Mouse (Mus musculus) liver, embryonic 12.5 days (tissue): ENCODE measurements around the gene Adcy7. TPM values are rescaled to one million over a fixed set of nuclear protein-coding genes. Genes with fewer than 3 reads are reported as not detected.
A peak's percentile ranks its signal among the peaks of the same experiment; 100 is the strongest.

Experiments used
- ATAC-seq: fragments of 200-750 bp; cut with Nextera tagmentation; 2 replicates; pipeline ENCODE4 v1.8.0; 2017; ENCODE audit warnings: moderate number of reproducible peaks, mild to moderate bottlenecking, moderate library complexity
- H3K27ac ChIP-seq: fragments of 300-500 bp; sonication (generic); 2 replicates; pipeline ENCODE4 v1.5.1; 2016; ENCODE audit warnings: mild to moderate bottlenecking
- H3K27me3 ChIP-seq: fragments of 300-500 bp; sonication (generic); replicated peaks from 2 replicates; pipeline ENCODE4 v1.6.1; 2016; ENCODE audit warnings: mild to moderate bottlenecking, moderate library complexity
- H3K36me3 ChIP-seq: fragments of 300-500 bp; sonication (generic); 2 replicates; pipeline ENCODE4 v1.6.1; 2016; ENCODE audit warnings: mild to moderate bottlenecking, moderate library complexity
- H3K4me1 ChIP-seq: fragments of 300-500 bp; sonication (generic); 2 replicates; pipeline ENCODE4 v1.6.1; 2016
- H3K4me2 ChIP-seq: fragments of 300-500 bp; sonication (generic); 2 replicates; pipeline ENCODE4 v1.6.1; 2016; ENCODE audit warnings: mild to moderate bottlenecking, moderate library complexity
- H3K4me3 ChIP-seq: fragments of 300-500 bp; sonication (generic); 2 replicates; pipeline ENCODE4 v1.5.1; 2016; ENCODE audit warnings: mild to moderate bottlenecking, moderate library complexity
- H3K9ac ChIP-seq: fragments of 300-500 bp; sonication (generic); 2 replicates; pipeline ENCODE4 v1.6.1; 2016; ENCODE audit warnings: mild to moderate bottlenecking, moderate library complexity
- H3K9me3 ChIP-seq: fragments of 300-500 bp; sonication (generic); replicated peaks from 2 replicates; pipeline ENCODE4 v1.6.1; 2016; ENCODE audit warnings: mild to moderate bottlenecking, moderate library complexity
- WGBS: fragments of 180-500 bp; shearing (Covaris S2); methylation state at CpG from one replicate; pipeline ENCODE4 v1.1.7; 2016; ENCODE audit not compliant: insufficient replicate concordance; 5-methylcytosine and 5-hydroxymethylcytosine counted together
- polyA plus RNA-seq: library from polyadenylated mRNA; unstranded; fragments of >200 nt; fragmentation: Nextera tagmentation; extraction: Ambion mirVana; gene quantifications from 2 replicates; pipeline ENCODE4 v1.2.1, GENCODE M21; 2016

Gene Adcy7
- polyA plus RNA-seq: 38.0 and 41.6 TPM in 2 replicates

GRCm38 (mm10) chr8:88272231-88273050 lies at the start of gene Adcy7:
Gene Adcy7, plus strand, starts transcription at chr8:88272403.
- Histone ChIP-seq H3K4me3 (peak within 1 kb of the TSS; percentile 64), H3K27ac (0 out of 2 replicates have a peak within 1 kb of the TSS, but pooled peaks have one; percentile 33), H3K27me3 (peaks cover 26% of the 10 kb centered on the region), H3K36me3 (no peaks in the 10 kb centered on the region), H3K4me1 (peaks cover 55% of the 10 kb centered on the region), H3K9ac (peak within 1 kb of the TSS; percentile 81), H3K4me2 (peak within 1 kb of the TSS; percentile 97), H3K9me3 (no peaks in the 10 kb centered on the region)
- peak; percentile 76 for ATAC-seq
- 2% methylated on average over 64 of the region's 64 CpGs for WGBS

DNA sequence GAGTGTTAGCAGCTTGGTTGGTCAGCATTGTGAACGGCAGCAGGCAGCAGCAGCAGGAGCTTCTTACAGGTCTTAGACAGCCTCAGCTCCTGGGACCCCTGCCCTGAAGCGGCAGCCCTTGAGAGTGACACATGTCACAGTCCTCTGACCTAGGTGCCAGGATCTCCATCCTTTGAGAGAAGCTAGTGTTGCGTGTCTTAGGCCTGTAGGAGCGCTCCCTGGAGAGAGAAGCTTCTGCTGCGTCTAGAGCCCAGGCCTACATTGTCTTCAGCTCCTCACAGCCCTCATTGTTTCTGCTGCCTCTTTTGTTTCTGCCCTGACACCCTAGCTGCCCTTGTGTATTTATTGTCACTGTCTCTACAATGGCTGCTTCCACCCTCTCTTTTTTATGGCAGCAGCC lies 46.8 kb upstream of the Adcy7 start:
- Histone ChIP-seq H3K36me3 (peaks cover 11% of the 10 kb centered on the region; the same call in 1 of the 2 replicates), H3K9ac (no peak overlapping the region), H3K4me2 (no peak overlapping the region), H3K27ac (no peak overlapping the region), H3K9me3 (no peaks in the 10 kb centered on the region), H3K4me1 (peaks cover 45% of the 10 kb centered on the region), H3K27me3 (no peaks in the 10 kb centered on the region), H3K4me3 (no peak overlapping the region)
- ATAC-seq: no peak
- 85% methylated on average over 5 of the region's 5 CpGs for WGBS

- no peak overlapping the region for H3K4me2 ChIP-seq
- peaks cover 27% of the 10 kb centered on the region for H3K4me1 ChIP-seq
- no peaks in the 10 kb centered on the region for H3K9me3 ChIP-seq
- no peaks in the 10 kb centered on the region for H3K27me3 ChIP-seq
- H3K9ac ChIP-seq: no peak overlapping the region
- ATAC-seq: no peak
- 67% methylated on average over 6 of the region's 6 CpGs for WGBS
- H3K36me3 ChIP-seq: 0 out of 2 replicates have a peak, but pooled peaks cover 11% of the 10 kb centered on the region
- H3K4me3 ChIP-seq: no peak overlapping the region
- H3K27ac ChIP-seq: 0 out of 2 replicates have a peak overlapping the region, but pooled peaks have one; percentile 14
These were observed 44.4 kb upstream of the Adcy7 start for GRCm38 (mm10) chr8:88227851-88228250.

DNA sequence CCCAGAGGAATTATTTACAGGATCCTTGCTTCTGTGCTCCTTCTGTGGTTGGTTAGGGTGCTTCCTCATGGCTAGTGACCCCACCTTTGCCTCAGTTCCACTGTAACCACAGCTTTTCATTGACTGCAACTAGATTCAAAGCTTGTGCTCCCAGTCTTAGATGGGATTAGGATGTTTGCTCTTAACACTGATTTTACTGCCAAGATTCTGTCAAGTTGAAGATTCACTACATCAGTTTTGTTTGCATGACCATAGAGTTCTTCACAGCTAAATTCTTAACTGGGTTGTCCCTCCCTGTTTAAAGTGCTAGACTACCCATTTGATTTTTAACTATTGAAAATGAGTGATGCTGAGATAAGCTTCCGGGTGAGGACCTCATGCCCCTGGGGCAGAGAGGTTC lies 43.9 kb upstream of the Adcy7 start:
- Histone ChIP-seq H3K9ac (no peak overlapping the region), H3K27ac (no peak overlapping the region), H3K27me3 (no peaks in the 10 kb centered on the region), H3K4me1 (peaks cover 31% of the 10 kb centered on the region), H3K4me3 (no peak overlapping the region), H3K9me3 (no peaks in the 10 kb centered on the region), H3K36me3 (0 out of 2 replicates have a peak, but pooled peaks cover 11% of the 10 kb centered on the region), H3K4me2 (no peak overlapping the region)
- WGBS: 52% methylated on average over 1 of the region's 1 CpGs
- ATAC-seq: no peak

GRCm38 (mm10) chr8:88228800-88229199 lies 43.4 kb upstream of the Adcy7 start:
- WGBS: 60% methylated on average over 1 of the region's 1 CpGs
- Histone ChIP-seq H3K9ac (no peak overlapping the region), H3K27me3 (no peaks in the 10 kb centered on the region), H3K36me3 (0 out of 2 replicates have a peak, but pooled peaks cover 9% of the 10 kb centered on the region), H3K27ac (no peak overlapping the region), H3K4me2 (no peak overlapping the region), H3K9me3 (no peaks in the 10 kb centered on the region), H3K4me3 (no peak overlapping the region), H3K4me1 (peaks cover 31% of the 10 kb centered on the region)
- no peak for ATAC-seq

- H3K27ac ChIP-seq: no peak overlapping the region
- H3K4me1 ChIP-seq: peaks cover 32% of the 10 kb centered on the region
- no peaks in the 10 kb centered on the region for H3K27me3 ChIP-seq
- H3K36me3 ChIP-seq: no peaks in the 10 kb centered on the region
- no peak overlapping the region for H3K4me2 ChIP-seq
- 76% methylated on average over 2 of the region's 2 CpGs for WGBS
- no peak overlapping the region for H3K4me3 ChIP-seq
- no peak overlapping the region for H3K9ac ChIP-seq
- ATAC-seq: no peak
- no peaks in the 10 kb centered on the region for H3K9me3 ChIP-seq
These were observed 35.5 kb upstream of the Adcy7 start for GRCm38 (mm10) chr8:88236666-88237065.

DNA sequence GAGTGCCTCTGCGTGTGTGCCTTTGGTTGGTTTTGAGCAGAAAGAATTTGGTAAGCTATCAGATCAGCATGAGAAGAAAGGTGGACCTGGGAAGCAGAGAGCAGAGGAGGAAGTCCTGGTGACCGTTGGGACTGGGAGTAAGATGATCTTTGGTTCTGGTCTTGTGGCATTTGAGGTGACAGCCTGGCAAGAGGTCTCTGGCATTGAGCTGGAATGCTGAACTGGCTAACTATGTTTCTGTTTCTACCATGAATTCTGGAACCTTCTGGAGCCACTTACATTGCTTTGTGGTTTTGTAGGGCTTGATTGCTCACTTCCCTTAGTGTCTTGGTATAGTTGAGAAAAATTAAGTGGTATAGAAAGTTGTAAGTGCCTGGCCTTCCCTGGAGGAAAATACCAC lies 34.6 kb upstream of the Adcy7 start:
- WGBS: 44% methylated on average over 2 of the region's 2 CpGs
- Histone ChIP-seq H3K4me2 (no peak overlapping the region), H3K4me1 (peaks cover 36% of the 10 kb centered on the region), H3K27me3 (no peaks in the 10 kb centered on the region), H3K9me3 (no peaks in the 10 kb centered on the region), H3K27ac (no peak overlapping the region), H3K36me3 (0 out of 2 replicates have a peak, but pooled peaks cover 3% of the 10 kb centered on the region), H3K4me3 (no peak overlapping the region), H3K9ac (no peak overlapping the region)
- ATAC-seq: no peak

DNA sequence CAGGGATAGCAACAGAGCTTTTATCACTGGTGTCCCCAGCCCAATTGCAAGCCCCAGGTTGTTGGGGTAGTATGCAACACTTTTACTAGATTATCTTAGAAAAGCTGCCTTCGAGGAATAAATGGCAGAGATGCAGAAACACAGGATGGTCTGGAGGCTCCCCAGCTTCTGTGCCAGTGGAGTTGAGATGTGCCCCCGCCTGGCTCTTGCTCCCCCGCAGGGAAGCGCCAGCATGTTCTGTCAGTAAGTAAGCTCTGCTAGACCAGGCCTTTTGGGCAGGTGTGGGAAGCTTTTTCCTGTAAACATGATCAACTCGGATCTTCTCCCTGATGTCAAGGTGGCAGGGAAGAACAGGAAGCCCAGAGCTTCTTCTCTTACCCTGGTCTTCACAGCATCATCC lies 32.9 kb upstream of the Adcy7 start:
- Histone ChIP-seq H3K36me3 (peaks cover 14% of the 10 kb centered on the region), H3K27me3 (no peaks in the 10 kb centered on the region), H3K4me1 (peaks cover 30% of the 10 kb centered on the region), H3K4me2 (no peak overlapping the region), H3K9ac (no peak overlapping the region), H3K4me3 (no peak overlapping the region), H3K9me3 (no peaks in the 10 kb centered on the region), H3K27ac (no peak overlapping the region)
- WGBS: 78% methylated on average over 5 of the region's 5 CpGs
- ATAC-seq: no peak

DNA sequence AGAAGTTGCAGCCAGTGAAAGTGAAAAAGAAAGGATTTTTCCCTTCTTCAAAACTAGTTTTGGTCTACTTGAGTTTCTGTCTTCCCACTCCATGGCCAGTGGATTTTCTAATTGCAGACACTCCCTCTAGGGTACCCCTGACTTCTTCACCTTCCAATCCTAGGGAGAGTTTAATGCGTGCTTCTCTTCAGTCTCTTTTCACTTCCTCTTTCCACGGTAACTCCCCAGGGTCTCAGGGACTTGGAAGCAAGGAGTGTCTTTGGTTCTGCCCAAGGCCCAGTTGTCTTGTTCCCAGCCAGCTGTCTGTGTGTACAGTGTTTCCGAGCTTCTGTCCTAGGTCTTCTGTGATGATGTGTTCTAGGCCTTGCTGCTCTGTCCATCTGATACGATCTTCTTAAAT lies 30.3 kb upstream of the Adcy7 start:
- no peaks in the 10 kb centered on the region for H3K27me3 ChIP-seq
- no peak overlapping the region for H3K27ac ChIP-seq
- no peak overlapping the region for H3K4me2 ChIP-seq
- 56% methylated on average over 4 of the region's 4 CpGs for WGBS
- H3K36me3 ChIP-seq: peaks cover 33% of the 10 kb centered on the region
- H3K4me3 ChIP-seq: no peak overlapping the region
- no peak for ATAC-seq
- no peaks in the 10 kb centered on the region for H3K9me3 ChIP-seq
- no peak overlapping the region for H3K9ac ChIP-seq
- peaks cover 20% of the 10 kb centered on the region for H3K4me1 ChIP-seq

DNA sequence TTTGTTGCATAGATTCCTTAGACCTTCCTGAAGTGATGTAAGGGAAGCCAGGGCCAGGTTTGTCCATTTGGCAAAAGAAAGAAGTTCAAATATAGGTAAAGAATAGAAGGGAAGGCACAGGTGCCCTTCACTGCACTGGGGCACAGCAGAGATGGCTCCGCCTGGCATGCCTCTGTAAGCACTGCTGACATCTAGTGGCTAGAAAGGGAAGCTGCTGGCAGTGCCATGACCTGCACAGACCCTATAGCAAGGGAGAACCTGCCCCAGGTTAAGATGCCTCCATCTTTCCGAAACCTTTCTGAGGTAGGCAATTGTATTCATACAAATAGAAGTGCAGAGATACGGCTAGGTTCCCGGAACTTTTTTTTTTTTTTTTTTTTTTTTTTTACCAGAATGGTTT lies 27.9 kb upstream of the Adcy7 start:
- WGBS: 62% methylated on average over 4 of the region's 4 CpGs
- no peaks in the 10 kb centered on the region for H3K27me3 ChIP-seq
- peaks cover 53% of the 10 kb centered on the region for H3K36me3 ChIP-seq
- H3K4me1 ChIP-seq: peaks cover 13% of the 10 kb centered on the region
- no peak overlapping the region for H3K4me3 ChIP-seq
- H3K9me3 ChIP-seq: no peaks in the 10 kb centered on the region
- ATAC-seq: peak; percentile 76
- no peak overlapping the region for H3K4me2 ChIP-seq
- no peak overlapping the region for H3K27ac ChIP-seq
- H3K9ac ChIP-seq: no peak overlapping the region

GRCm38 (mm10) chr8:88252791-88253190 lies 19.4 kb upstream of the Adcy7 start:
- H3K9ac ChIP-seq: no peak overlapping the region
- 68% methylated on average over 3 of the region's 3 CpGs for WGBS
- peaks cover 84% of the 10 kb centered on the region for H3K36me3 ChIP-seq
- no peak overlapping the region for H3K4me2 ChIP-seq
- no peaks in the 10 kb centered on the region for H3K9me3 ChIP-seq
- H3K4me3 ChIP-seq: no peak overlapping the region
- no peak for ATAC-seq
- H3K27me3 ChIP-seq: no peaks in the 10 kb centered on the region
- H3K4me1 ChIP-seq: no peaks in the 10 kb centered on the region
- no peak overlapping the region for H3K27ac ChIP-seq

DNA sequence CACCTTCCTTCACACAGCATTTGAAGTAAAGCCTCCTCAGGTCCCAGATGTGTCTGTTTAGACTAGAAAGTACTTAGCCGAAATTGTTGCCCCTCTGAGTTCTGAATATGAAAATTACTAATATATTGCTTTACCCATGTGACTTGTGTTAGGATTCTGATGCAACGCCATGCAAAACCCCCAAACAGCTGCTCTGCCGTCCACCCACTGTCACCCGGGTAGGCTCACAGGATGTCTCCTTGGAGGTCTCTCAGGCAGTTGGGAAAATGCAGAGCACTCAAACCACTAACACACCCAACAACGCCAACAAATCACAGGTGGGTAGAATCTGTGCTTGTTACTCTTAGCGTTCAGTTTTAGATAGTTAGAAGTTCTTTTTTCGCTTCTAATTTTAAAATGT lies 17.2 kb upstream of the Adcy7 start:
- 79% methylated on average over 7 of the region's 7 CpGs for WGBS
- no peak for ATAC-seq
- Histone ChIP-seq H3K36me3 (peaks cover 73% of the 10 kb centered on the region), H3K4me3 (no peak overlapping the region), H3K27ac (no peak overlapping the region), H3K4me1 (no peaks in the 10 kb centered on the region), H3K27me3 (no peaks in the 10 kb centered on the region), H3K4me2 (no peak overlapping the region), H3K9me3 (no peaks in the 10 kb centered on the region), H3K9ac (no peak overlapping the region)
